Mouse (Mus musculus) neural tube, embryonic 13.5 days (tissue): ENCODE measurements around the gene Gm20388. TPM values are rescaled to one million over a fixed set of nuclear protein-coding genes. Genes with fewer than 3 reads are reported as not detected.

Experiments used
- ATAC-seq: fragments of 200-750 bp; cut with Nextera tagmentation; 2 replicates; pipeline ENCODE4 v1.8.0; 2017; ENCODE audit warnings: low read depth, mild to moderate bottlenecking, moderate TSS enrichment, moderate library complexity
- H3K27ac ChIP-seq: fragments of 300-500 bp; sonication (generic); replicated peaks from 2 replicates; pipeline ENCODE4 v1.5.1; 2015; ENCODE audit warnings: moderate library complexity, mild to moderate bottlenecking, inconsistent platforms
- H3K27me3 ChIP-seq: fragments of 300-500 bp; sonication (generic); 2 replicates; pipeline ENCODE4 v1.6.1; 2015; ENCODE audit warnings: mild to moderate bottlenecking, inconsistent platforms
- H3K36me3 ChIP-seq: fragments of 300-500 bp; sonication (generic); 2 replicates; pipeline ENCODE4 v1.6.1; 2015; ENCODE audit warnings: mild to moderate bottlenecking, inconsistent platforms
- H3K4me1 ChIP-seq: fragments of 300-500 bp; sonication (generic); replicated peaks from 2 replicates; pipeline ENCODE4 v1.6.1; 2015; ENCODE audit warnings: inconsistent platforms
- H3K4me2 ChIP-seq: fragments of 300-500 bp; sonication (generic); 2 replicates; pipeline ENCODE4 v1.6.1; 2015; ENCODE audit warnings: inconsistent platforms, mild to moderate bottlenecking, moderate library complexity
- H3K4me3 ChIP-seq: fragments of 300-500 bp; sonication (generic); 2 replicates; pipeline ENCODE4 v1.5.1; 2015; ENCODE audit warnings: mild to moderate bottlenecking, inconsistent platforms
- H3K9ac ChIP-seq: fragments of 300-500 bp; sonication (generic); 2 replicates; pipeline ENCODE4 v1.6.1; 2015; ENCODE audit warnings: moderate library complexity, mild to moderate bottlenecking, inconsistent platforms
- H3K9me3 ChIP-seq: fragments of 300-500 bp; sonication (generic); 2 replicates; pipeline ENCODE4 v1.6.1; 2016; ENCODE audit warnings: inconsistent platforms
- WGBS: fragments of 180-500 bp; shearing (Covaris S2); methylation state at CpG from one replicate; pipeline ENCODE4 v1.1.7; 2015; 5-methylcytosine and 5-hydroxymethylcytosine counted together
- polyA plus RNA-seq: library from polyadenylated mRNA; unstranded; fragments of >200 nt; fragmentation: Nextera tagmentation; extraction: Ambion mirVana; gene quantifications from 2 replicates; pipeline ENCODE4 v1.2.1, GENCODE M21; 2015

The Gm20388 gene
- polyA plus RNA-seq, 1 experiment from 2014 or later = 0.27 TPM

- Histone ChIP-seq H3K36me3 (peaks cover 29% of the 10 kb centered on the region), H3K27me3 (peaks cover 26% of the 10 kb centered on the region), H3K4me3 (no peak overlapping the region), H3K4me2 (no peak overlapping the region), H3K9ac (no peak overlapping the region), H3K4me1 (peaks cover 21% of the 10 kb centered on the region), H3K9me3 (no peaks in the 10 kb centered on the region), H3K27ac (no peak overlapping the region)
- no peak for ATAC-seq
- WGBS = 83% methylated on average over 10 of the region's 10 CpGs
These were observed 3328.8 kb downstream of the Gm20388 start for GRCm38 (mm10) chr8:123239398-123239797.

GRCm38 (mm10) chr8:123242107-123242923 lies 3331.7 kb downstream of the Gm20388 start:
- 86% methylated on average over 7 of the region's 7 CpGs for WGBS
- Histone ChIP-seq H3K4me2 (no peak overlapping the region), H3K4me3 (no peak overlapping the region), H3K27ac (no peak overlapping the region), H3K36me3 (peaks cover 58% of the 10 kb centered on the region), H3K9me3 (no peaks in the 10 kb centered on the region), H3K27me3 (no peaks in the 10 kb centered on the region), H3K9ac (no peak overlapping the region), H3K4me1 (no peaks in the 10 kb centered on the region)
- ATAC-seq = no peak

GRCm38 (mm10) chr8:123243053-123243452 lies 3332.4 kb downstream of the Gm20388 start:
- 72% methylated on average over 11 of the region's 11 CpGs for WGBS

GRCm38 (mm10) chr8:123244382-123244781 lies 3333.7 kb downstream of the Gm20388 start:
- H3K36me3 ChIP-seq = peaks cover 79% of the 10 kb centered on the region
- H3K4me1 ChIP-seq = no peaks in the 10 kb centered on the region
- WGBS = 91% methylated on average over 4 of the region's 4 CpGs
- no peak for ATAC-seq
- no peaks in the 10 kb centered on the region for H3K27me3 ChIP-seq
- H3K4me2 ChIP-seq = no peak overlapping the region
- H3K9ac ChIP-seq = no peak overlapping the region
- no peak overlapping the region for H3K4me3 ChIP-seq
- H3K9me3 ChIP-seq = no peaks in the 10 kb centered on the region
- H3K27ac ChIP-seq = no peak overlapping the region

More at GRCm38 (mm10) chr8:123243053-123243452, 3332.4 kb downstream of the Gm20388 start:
- no peak for ATAC-seq
- Histone ChIP-seq H3K9ac (no peak overlapping the region), H3K27ac (no peak overlapping the region), H3K4me3 (no peak overlapping the region), H3K4me2 (no peak overlapping the region), H3K4me1 (no peaks in the 10 kb centered on the region), H3K36me3 (peaks cover 66% of the 10 kb centered on the region), H3K27me3 (no peaks in the 10 kb centered on the region), H3K9me3 (no peaks in the 10 kb centered on the region)

GRCm38 (mm10) chr8:123245543-123245942 lies 3334.9 kb downstream of the Gm20388 start:
- H3K4me3 ChIP-seq = no peak overlapping the region
- WGBS = 92% methylated on average over 12 of the region's 12 CpGs
- no peak overlapping the region for H3K27ac ChIP-seq
- no peak overlapping the region for H3K4me2 ChIP-seq
- H3K27me3 ChIP-seq = no peaks in the 10 kb centered on the region
- no peaks in the 10 kb centered on the region for H3K4me1 ChIP-seq
- H3K9ac ChIP-seq = no peak overlapping the region
- H3K36me3 ChIP-seq = peaks cover 91% of the 10 kb centered on the region
- no peak for ATAC-seq
- no peaks in the 10 kb centered on the region for H3K9me3 ChIP-seq

GRCm38 (mm10) chr8:123247748-123248147 lies 3337.1 kb downstream of the Gm20388 start:
- H3K27me3 ChIP-seq = no peaks in the 10 kb centered on the region
- H3K36me3 ChIP-seq = peaks cover 94% of the 10 kb centered on the region
- H3K27ac ChIP-seq = no peak overlapping the region
- 94% methylated on average over 6 of the region's 6 CpGs for WGBS
- no peak for ATAC-seq
- H3K4me1 ChIP-seq = peaks cover 7% of the 10 kb centered on the region
- H3K9ac ChIP-seq = no peak overlapping the region
- no peak overlapping the region for H3K4me2 ChIP-seq
- H3K4me3 ChIP-seq = no peak overlapping the region
- no peaks in the 10 kb centered on the region for H3K9me3 ChIP-seq

- H3K4me3 ChIP-seq = no peak overlapping the region
- no peaks in the 10 kb centered on the region for H3K9me3 ChIP-seq
- no peak overlapping the region for H3K9ac ChIP-seq
- no peak overlapping the region for H3K4me2 ChIP-seq
- H3K4me1 ChIP-seq = peaks cover 14% of the 10 kb centered on the region
- 92% methylated on average over 8 of the region's 8 CpGs for WGBS
- no peak for ATAC-seq
- H3K36me3 ChIP-seq = peaks cover 86% of the 10 kb centered on the region
- no peak overlapping the region for H3K27ac ChIP-seq
- H3K27me3 ChIP-seq = no peaks in the 10 kb centered on the region
These were observed 3338.0 kb downstream of the Gm20388 start for GRCm38 (mm10) chr8:123248596-123248995.

GRCm38 (mm10) chr8:123250940-123251339 lies 3340.3 kb downstream of the Gm20388 start:
- no peak overlapping the region for H3K27ac ChIP-seq
- ATAC-seq = no peak
- H3K4me2 ChIP-seq = no peak overlapping the region
- H3K4me1 ChIP-seq = peaks cover 27% of the 10 kb centered on the region
- no peaks in the 10 kb centered on the region for H3K27me3 ChIP-seq
- no peaks in the 10 kb centered on the region for H3K9me3 ChIP-seq
- 96% methylated on average over 5 of the region's 5 CpGs for WGBS
- no peak overlapping the region for H3K9ac ChIP-seq
- H3K36me3 ChIP-seq = peaks cover 67% of the 10 kb centered on the region
- H3K4me3 ChIP-seq = no peak overlapping the region

GRCm38 (mm10) chr8:123252925-123253324 lies 3342.3 kb downstream of the Gm20388 start:
- peak overlapping the region; percentile 96 for H3K4me2 ChIP-seq
- peaks cover 41% of the 10 kb centered on the region for H3K4me1 ChIP-seq
- H3K9me3 ChIP-seq = no peaks in the 10 kb centered on the region
- peak overlapping the region; percentile 99 for H3K9ac ChIP-seq
- no peaks in the 10 kb centered on the region for H3K27me3 ChIP-seq
- H3K27ac ChIP-seq = peak overlapping the region; percentile 93; the same call in 1 of the 2 replicates
- H3K4me3 ChIP-seq = peak overlapping the region; percentile 98
- H3K36me3 ChIP-seq = peaks cover 67% of the 10 kb centered on the region
- 71% methylated on average over 4 of the region's 4 CpGs for WGBS
- no peak for ATAC-seq

- peaks cover 41% of the 10 kb centered on the region for H3K4me1 ChIP-seq
- 1% methylated on average over 39 of the region's 40 CpGs for WGBS
- H3K9ac ChIP-seq = peak overlapping the region; percentile 99
- H3K4me2 ChIP-seq = peak overlapping the region; percentile 96
- peak overlapping the region; percentile 98 for H3K4me3 ChIP-seq
- H3K9me3 ChIP-seq = no peaks in the 10 kb centered on the region
- peak overlapping the region; percentile 93 for H3K27ac ChIP-seq
- no peaks in the 10 kb centered on the region for H3K27me3 ChIP-seq
- H3K36me3 ChIP-seq = peaks cover 67% of the 10 kb centered on the region
- peak; percentile 58 for ATAC-seq
These were observed 3342.9 kb downstream of the Gm20388 start for GRCm38 (mm10) chr8:123253451-123254098.

GRCm38 (mm10) chr8:123254099-123254885 lies 3343.7 kb downstream of the Gm20388 start, which contains the start of the genes Zfp276 and Vps9d1:
Gene Zfp276, plus strand, starts transcription at chr8:123254195.
Gene Vps9d1, minus strand, starts transcription at chr8:123254348.
- Histone ChIP-seq H3K27ac (peak within 1 kb of the TSS; percentile 93), H3K9me3 (no peaks in the 10 kb centered on the region), H3K36me3 (peaks cover 67% of the 10 kb centered on the region), H3K4me1 (peaks cover 41% of the 10 kb centered on the region), H3K27me3 (no peaks in the 10 kb centered on the region), H3K4me3 (peak within 1 kb of the TSS; percentile 98), H3K9ac (peak within 1 kb of the TSS; percentile 99), H3K4me2 (peak within 1 kb of the TSS; percentile 96)
- under 1% methylated on average over 86 of the region's 99 CpGs for WGBS
- peak; percentile 94 for ATAC-seq

GRCm38 (mm10) chr8:123255170-123255569 lies 3344.5 kb downstream of the Gm20388 start:
- peak overlapping the region; percentile 99 for H3K9ac ChIP-seq
- peak overlapping the region; percentile 98 for H3K4me3 ChIP-seq
- peaks cover 67% of the 10 kb centered on the region for H3K36me3 ChIP-seq
- H3K27ac ChIP-seq = no peak overlapping the region
- no peaks in the 10 kb centered on the region for H3K9me3 ChIP-seq
- WGBS = 68% methylated on average over 6 of the region's 6 CpGs
- peaks cover 41% of the 10 kb centered on the region for H3K4me1 ChIP-seq
- ATAC-seq = no peak
- peak overlapping the region; percentile 96 for H3K4me2 ChIP-seq
- H3K27me3 ChIP-seq = no peaks in the 10 kb centered on the region
